Mouse (Mus musculus) A20 (cell line): Measurements from ENCODE around the gene Hist2h2ab.
"Not testable (repeated sequence)": the region's sequence is repeated elsewhere in the genome, so short reads cannot be mapped to it uniquely, and the experiment has no call there.

ENCODE experiments used
- DNase-seq: peaks from one replicate; pipeline ENCODE4 v3.0.0-alpha.2; 2011; ENCODE audit warnings: low read depth, low spot score

Gene Hist2h2ab

DNA sequence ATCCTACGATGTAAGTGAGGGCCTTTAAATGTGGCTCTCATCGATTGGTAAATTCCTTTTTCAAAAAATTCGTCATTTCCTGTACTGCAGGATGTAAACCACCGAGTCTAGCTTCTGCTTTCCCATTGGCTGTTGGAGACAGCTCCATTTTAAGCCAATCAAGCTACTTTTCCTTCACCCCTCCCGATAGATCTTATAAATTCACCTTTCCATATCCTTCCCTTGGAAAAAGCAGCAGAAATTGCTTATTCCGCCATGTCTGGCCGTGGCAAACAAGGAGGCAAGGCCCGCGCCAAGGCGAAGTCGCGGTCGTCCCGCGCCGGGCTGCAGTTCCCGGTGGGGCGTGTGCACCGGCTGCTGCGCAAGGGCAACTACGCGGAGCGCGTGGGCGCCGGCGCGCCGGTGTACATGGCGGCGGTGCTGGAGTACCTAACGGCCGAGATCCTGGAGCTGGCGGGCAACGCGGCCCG is at the start of gene Hist2h2ab, which contains the start of gene Bola1:
Gene Hist2h2ab, plus strand, starts transcription at position 205 of the 470 bp plus-strand sequence.
Gene Bola1, minus strand, starts transcription at position 49 of the 470 bp plus-strand sequence.
- DNase-seq: peak; percentile 94

GRCm38 (mm10) chr3:96170276-96170675 is 49.4 kb upstream of the Hist2h2ab start:
- DNase-seq: no peak

DNA sequence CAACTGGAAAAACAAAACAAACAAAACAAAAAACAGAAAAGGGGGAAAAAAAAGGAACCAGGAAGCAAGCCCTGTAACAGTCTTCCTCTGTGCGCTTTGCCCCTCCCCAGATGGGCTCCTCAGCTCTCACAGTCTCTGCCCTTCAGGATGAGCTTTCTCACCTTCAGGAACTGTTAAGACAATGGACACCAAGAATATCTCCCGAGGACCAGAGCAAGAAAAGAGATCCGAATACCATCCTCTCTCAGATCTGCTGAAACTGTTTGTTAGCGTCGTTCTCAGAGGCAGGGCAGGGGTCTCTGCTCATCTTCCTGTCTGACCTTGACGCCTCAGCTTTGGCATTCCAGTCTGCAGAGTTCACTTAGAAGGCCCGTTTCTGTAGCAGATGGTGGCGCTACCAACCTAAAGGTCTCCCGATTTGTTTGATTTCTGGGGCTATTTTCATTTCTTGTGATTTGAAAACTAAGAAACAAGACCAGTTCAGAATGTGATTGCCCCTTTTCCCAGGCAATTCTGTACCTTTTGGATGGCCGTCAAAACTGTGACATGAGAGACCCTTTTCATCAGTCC is 48.6 kb upstream of the Hist2h2ab start:
- DNase-seq: peak; percentile 46

DNA sequence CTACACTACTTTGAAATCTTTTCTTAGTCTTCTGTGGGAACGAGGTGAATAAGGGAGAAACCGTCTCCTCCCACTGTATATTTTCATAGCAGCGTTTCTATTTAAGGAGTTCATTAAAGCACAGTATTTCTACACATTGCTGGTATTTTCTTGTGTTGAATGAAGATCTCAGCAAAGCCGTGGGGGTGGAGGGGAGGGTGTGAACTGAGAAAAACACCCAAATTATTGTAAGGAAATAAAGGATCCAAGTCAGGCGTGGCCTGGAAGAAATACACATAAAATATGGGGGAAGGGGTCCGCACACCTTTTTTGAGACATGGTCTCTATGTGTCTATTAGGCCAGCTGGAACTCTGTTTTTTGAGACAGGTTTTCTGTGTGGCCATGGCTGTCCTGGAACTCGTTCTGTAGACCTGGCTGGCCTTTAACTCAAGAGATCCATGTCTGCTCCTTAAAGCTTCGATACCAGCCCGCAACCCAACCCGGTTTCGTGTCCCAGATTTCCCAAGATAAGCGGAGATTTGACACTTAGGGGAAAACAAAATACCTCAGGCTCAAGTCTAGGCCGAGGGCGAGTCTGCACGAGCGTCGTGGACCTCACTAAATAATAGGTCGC is 48.0 kb upstream of the Hist2h2ab start:
- no peak for DNase-seq

DNA sequence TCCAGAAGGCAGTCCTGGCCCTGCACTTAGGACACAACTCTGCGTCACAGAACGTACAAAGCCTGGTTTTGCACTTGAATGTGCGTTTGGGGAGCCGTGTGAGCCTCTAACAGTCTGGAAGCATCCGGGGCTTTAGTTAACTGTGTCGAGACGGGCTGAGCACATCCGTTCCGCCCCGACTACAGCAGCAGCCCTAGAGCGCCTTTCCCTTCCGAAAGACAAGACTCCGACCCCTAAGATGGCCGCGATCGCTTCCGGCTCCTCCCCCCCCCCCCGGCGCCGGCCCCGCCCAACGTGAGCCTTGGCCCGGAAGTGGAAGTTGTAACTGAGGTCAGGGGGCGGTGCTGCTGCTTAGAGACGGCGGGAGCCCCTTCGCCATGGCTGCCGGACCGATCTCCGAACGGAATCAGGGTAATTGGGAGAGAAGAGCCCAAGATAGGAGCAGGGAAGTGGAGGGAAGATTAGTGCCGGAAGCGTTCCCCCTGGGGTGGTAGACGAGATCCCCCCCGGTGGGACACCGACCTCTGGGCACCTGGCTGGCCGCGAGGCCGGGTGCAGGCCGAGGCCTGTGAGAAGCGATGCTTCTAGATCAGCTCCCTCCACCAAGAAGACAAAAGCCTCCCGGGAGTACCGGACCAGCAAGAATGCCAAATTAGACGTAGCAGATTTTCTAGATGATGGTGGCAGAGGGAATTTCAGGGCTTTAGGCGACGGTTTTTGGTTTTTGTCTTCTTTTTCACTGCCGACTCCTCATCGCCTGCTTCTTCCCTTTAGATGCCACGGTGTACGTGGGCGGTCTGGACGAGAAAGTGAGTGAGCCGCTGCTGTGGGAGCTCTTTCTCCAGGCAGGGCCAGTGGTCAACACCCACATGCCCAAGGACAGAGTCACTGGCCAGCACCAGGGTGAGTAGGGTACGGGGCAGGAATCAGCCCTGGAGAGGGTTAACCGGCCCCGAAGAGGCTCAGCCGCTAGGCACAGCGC is 47.2 kb upstream of the Hist2h2ab start, which contains the start of gene Sf3b4:
Gene Sf3b4, plus strand, starts transcription at position 136 of the 982 bp plus-strand sequence.
- DNase-seq: peak; percentile 94

GRCm38 (mm10) chr3:96173185-96173584 is 46.5 kb upstream of the Hist2h2ab start:
- DNase-seq: peak; percentile 18

GRCm38 (mm10) chr3:96174042-96174441 is 45.6 kb upstream of the Hist2h2ab start:
- DNase-seq: not testable (repeated sequence)

GRCm38 (mm10) chr3:96175251-96175650 is 44.4 kb upstream of the Hist2h2ab start:
- DNase-seq: no peak

- no peak for DNase-seq
Measured at GRCm38 (mm10) chr3:96178427-96178826, 41.2 kb upstream of the Hist2h2ab start.

DNA sequence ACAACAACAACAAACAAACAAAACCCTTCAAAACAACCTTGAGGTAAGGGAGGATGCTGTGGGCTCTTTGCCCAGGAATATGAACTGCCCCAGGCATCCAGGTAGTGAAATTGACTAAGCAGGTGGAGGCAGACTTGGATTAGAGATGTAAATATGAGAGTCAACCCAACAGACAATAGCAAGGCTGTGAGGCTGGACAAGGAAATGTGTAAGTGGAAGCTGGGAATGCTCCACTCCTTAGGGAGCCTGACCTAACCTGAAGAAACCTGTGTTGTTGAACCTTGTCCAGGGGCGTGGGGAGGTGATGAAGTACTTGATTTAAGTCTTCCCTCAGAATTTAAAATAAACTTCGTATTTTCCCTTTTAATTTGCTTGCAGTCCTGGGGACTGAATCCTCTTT is 40.8 kb upstream of the Hist2h2ab start:
- no peak for DNase-seq

GRCm38 (mm10) chr3:96179531-96179930 is 40.1 kb upstream of the Hist2h2ab start:
- no peak for DNase-seq

DNA sequence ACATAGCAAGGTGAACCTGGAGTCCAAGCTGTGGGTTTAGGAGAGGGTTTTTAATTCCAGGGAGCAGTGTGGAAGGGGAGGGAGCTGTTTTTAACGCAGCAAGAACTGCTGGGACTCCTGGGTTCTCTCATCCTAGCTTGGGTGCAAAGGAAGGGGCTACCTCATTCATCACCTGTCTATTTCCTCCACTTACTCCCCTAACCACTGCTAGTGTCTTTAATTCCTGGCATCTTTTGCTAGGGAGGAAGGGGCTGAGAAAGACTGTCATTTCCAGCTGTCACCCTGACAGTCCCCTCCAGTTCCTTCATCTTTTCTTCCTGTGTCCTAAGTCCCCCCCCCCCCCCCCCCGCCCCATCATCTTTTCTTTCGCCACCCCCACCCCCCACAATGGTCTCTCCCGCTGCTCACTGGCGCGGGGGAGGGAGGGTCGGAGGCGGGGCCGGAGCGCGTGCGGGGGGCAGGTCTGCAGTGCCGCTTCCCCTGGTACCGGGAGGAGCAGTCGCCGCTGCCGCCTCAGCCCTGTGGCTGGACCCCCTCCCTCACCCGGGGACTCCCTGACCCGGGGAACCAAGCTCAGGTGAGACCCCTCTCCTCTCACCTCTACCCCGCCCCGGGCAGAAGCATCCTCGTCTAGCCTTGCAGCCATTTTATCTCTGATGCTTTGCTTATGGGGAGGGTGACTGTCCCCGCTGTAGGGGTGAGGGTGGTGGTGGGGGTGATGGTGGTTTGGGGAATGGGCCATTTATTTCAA is 38.8 kb upstream of the Hist2h2ab start, which contains the start of gene Sv2a:
Gene Sv2a, plus strand, starts transcription at position 425 of the 751 bp plus-strand sequence.
- DNase-seq: peak; percentile 86

DNA sequence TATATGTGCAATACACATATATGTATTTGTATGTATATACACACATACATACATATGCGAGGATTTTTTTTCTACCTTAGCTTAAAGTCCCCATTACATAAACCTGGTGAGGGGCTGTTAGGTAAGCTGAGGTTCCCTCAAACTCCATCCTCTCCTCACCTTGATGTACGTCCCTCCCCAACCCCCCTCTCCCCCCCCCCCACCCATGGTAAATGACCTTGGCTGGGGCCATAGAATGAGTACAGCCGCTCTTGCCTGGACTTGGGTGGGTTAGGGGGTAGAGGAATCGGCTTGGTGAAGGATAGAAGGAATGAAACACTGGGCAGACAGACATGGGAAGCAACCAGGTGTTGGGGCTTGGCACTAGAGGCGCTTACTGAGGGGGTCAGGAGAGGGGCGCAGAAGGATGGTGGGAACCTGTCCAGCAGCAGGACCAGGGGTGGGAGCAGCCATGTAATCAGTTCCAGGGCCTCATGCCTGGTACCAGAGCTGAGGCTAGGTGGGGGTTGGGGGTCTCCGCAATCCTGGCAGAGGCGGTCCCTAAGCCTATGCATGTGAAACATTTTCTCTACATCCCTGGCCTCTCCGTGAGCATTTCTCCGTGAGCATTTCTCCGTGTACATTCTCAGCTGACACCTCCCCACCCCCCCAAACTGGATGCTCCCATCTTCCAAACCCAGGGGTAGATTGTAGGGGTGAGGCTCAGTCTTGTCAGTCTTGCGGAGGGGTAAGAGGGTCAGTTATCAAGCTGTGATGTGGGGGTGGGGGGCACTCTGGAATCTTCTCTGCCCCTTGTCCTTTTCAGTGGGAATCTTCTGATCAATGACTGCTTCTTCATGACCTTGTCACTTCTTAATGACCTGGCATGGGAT is 37.9 kb upstream of the Hist2h2ab start:
- DNase-seq: no peak

GRCm38 (mm10) chr3:96182382-96182776 is 37.3 kb upstream of the Hist2h2ab start:
- no peak for DNase-seq

DNA sequence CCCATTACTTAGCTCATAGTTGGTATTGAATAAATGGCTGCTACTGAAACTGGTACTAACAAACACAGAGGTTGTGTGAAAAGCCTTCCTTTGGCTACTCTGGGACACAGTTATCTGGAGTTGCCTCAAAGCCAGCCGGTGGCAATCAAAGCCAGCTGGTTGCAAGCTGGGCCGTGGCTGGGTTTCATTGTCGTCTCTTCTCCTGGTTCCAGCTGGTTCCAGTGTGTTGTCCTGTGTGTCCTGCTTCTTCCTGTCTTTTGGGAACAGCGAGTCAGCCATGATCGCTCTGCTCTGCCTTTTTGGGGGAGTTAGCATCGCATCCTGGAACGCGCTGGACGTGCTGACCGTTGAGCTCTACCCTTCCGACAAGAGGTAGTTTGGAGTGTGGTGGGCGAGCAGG is 26.7 kb upstream of the Hist2h2ab start:
- no peak for DNase-seq

DNA sequence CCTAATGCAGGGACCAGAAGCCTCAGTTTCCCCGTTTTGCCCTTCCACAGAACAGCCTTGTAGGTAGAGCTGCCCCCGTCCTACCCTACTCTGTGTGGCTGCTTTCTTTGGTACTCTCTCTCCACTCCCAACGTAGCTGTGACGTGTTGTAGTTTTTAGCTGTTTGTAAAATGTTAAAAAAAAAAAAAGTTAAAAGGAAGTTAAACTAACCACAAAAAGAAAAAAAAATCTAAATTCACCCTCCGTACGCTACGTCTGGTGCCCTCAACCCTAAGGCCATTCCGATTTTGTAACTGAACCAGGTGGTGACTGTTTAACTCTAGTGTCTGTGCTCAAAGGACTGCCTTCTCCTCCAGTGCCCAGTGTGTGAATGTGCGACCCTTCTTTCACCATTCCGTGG is 24.7 kb upstream of the Hist2h2ab start:
- DNase-seq: no peak

DNA sequence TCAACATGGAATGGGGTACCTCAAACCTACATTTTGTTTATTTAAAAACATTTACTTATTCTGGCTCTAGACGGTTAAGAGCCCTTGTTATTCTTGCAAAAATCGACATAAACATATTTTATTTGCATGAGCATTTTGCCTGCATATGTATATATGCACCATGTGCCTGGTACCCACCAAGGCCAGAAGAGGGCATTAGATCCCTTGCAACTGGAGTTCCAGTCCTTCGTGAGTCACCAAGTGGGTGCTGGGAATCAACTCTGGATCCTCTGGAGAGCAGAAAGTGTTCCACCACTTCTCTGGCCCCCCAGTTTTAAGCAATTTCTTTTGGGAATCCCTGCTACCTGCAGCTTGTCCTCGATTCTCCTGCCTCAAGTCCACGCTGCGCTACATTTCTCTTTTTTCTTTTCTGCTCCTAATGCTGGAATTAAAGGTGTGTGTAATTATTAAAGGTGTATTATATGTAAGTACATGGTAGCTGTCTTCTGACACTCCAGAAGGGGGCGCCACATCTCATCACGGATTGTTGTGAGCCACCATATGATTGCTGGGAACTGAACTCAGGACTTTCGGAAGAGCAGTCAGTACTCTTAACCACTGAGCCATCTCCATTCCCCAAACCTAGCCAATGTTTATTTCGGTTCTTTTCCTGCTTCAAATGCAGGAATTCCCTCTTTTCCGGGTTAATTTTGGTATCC is 23.9 kb upstream of the Hist2h2ab start:
- DNase-seq: peak; percentile 27

DNA sequence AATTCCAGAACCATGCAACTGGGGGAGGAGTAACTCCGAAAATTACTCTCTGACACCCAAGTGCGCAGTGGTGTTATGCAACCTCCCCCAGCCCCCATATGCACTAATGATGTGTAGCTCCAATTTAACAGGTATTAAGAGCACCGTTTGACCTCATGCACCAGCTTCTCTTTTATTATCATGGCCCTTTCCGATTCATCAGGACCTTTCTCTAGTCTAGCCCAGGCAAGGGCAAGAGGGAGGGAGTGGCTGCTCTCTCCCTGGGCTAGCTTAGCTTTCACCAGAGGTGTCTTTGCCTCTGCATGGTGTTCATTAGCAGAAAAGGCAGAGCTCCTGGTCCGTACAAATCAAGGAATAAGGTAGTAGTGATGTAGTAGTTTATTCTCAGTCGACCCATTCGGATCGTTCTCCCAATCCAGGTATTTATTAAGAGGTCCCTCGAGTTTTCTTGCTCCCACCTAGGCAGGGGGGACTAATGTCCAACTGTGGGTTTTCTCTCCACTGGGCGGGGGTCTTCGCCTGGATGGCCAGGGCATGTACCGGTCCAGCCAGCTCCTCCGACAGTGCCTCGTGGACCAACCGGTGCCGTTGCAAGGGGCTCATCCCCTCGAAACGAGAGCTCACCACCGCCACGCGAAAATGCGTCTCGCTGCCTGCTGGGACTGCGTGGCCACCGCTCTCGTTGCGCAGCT is 23.1 kb upstream of the Hist2h2ab start:
- peak; percentile 43 for DNase-seq
